Mouse (Mus musculus) cerebellum, adult 11-12 months (tissue): Measurements from ENCODE around the gene Slc25a10.
"Not testable (repeated sequence)": the region's sequence is repeated elsewhere in the genome, so short reads cannot be mapped to it uniquely, and the experiment has no call there.

Experiments
- DNase-seq: peaks from one replicate; pipeline ENCODE4 v3.0.0; 2022

Slc25a10 gene

DNA sequence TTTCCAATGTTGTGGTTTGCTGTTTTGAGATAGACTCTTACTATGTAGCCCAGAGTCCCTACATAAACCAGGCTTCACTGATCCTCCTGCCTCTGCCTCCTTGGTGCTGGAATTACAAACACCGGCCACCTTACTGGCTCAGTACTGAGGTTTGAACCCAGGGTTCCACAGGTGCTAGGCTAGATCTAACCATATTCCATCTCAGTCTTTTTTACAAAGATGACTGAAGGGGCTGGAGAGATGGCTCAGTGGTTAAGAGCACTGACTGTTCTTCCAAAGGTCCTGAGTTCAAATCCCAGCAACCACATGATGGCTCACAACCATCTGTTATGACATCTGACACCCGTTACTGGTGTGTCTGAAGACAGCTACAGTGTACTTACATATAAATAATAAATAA lies 22.6 kb downstream of the Slc25a10 start:
- DNase-seq, result not testable (repeated sequence)

DNA sequence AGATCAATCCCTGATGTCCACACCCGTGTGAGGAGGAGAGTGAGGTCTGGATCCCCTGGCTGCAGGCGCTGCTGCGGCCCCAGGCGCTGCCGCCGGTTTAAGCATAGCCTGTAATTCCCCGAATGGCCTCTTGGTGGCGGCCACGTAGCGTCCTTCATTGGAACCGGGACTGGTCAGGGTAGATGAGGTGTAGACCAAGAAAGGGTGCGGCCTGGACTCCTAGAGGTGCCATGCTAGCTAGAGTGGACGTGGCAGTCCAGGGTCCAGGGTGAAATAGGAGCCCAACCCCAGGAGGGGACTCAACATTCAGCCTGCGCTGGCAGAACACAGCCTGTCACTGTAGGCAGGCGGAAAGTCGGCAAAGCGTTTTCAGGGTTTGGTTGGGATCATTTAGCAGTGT lies 24.0 kb downstream of the Slc25a10 start:
- DNase-seq, result peak; percentile 86

DNA sequence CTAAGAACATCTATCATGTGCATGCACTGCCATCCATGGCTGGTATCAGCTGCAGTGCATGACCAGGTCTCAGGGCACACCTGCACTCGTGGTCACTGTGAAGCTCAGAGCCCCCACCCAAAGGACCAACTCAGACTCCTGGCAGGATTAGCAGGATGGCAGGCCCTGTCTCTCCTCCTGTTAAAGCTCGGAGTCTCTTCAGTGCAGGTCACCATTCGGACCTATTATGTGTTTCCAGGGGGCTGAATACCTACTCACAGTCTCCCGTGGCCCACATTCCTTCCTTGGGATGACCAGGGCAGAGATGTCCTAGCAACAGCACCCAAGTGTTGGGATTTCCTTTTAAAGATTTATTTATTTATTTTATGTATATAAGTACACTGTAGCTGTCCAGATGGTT lies 25.5 kb downstream of the Slc25a10 start:
- no peak for DNase-seq

DNA sequence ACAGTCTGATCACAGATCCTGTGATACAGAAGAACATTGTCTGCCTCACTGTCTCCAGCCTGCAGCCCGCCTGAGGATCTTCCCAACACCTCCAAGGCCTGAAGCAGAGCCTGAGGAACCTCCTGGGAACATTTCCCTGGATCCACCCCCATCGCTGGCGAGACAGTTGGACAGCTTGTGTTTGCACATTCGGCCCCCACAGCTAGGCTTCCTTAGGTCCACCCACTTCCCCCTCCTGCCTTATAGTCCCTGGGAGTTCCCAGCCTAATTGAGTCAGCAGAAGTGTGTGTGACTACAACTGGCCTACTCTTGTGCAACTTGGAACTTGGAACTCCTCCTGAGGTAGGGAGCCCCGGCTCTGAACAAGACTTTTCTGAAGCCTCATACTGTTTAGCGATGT lies 26.4 kb downstream of the Slc25a10 start:
- no peak for DNase-seq

DNA sequence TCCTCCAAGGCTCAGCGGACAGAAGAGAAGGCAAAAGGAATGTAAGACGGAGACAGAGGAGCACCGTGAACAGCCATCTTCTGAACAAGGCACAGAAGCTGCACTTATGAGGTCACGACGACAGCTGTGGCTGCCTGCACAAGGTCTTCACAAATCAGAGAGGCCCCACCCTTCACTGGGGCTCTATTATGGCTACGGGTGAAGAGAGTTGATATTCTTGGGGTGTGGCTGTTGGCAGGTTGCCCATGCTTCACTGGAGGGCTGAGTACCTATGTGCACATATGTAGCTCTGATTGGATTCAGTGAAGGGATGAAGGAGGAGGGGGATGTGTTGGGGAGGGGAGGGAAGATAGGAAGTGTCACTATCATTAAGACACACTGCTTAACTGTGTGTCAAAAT lies 26.9 kb downstream of the Slc25a10 start:
- DNase-seq, result no peak

DNA sequence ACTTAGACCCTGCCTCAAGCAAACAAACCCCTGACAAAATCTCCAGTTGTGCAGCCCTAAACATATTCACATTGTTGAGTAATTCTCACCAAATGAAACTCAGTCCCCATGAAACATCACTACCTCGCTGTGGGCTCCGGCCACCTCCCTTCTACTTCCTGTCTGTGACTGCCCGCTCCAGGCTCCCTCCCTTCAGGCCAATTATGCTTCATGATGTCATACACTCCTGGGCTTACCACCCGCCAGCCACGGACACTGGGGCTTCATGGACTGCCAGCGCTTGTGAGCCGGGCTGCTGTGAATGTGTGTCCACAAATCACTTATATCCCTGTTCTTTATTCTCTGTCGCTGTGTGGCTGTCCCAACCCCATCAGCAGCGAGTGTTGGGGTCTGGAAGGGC lies 28.1 kb downstream of the Slc25a10 start:
- no peak for DNase-seq

DNA sequence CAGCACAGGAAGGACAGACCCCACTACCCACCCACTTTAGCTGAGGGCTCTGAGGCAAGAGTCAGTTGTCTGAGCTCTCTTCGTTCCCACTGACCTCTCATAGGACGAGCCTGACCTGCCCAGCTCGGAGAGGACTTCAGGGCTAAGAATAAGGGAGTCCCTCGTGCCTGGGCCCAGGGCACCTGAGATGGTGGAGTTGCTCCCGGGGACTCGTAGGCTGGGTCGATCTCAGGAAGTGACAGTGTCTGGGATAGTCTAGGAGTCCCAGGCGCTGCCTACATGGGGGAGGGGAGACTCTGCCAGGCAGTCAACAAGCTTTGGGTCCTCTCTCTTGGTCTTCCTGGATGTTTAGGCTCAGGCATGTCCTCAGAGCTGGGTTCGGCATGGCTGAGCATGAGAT lies 28.9 kb downstream of the Slc25a10 start:
- no peak for DNase-seq

DNA sequence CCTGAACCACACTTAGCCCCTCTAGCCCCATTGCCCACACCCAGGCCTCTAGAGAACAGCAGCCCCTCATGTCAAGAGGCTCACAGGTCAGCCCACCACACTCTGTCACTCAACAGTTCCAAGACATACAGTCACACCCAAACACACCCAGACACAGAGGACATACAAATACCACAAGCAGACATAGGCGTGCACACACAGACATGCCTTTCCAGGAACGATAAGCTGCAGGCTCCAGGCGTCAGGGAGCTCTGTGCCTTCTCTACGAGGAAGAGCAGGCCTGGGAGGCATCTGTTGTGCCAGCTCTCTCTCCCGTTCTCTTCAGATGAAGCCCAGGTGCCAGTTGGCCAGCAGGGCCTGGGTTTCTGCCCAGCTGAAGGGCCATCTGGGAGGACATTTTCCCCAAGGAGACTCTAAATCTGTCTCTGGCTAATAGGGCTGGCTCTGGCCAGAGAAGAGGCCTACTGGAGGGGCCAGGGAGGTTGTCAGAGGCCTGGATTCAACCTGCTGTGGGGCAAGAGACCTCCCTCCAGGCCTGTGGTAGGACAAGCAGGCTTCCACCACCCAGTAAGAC lies 29.4 kb downstream of the Slc25a10 start:
- DNase-seq, result peak; percentile 93

DNA sequence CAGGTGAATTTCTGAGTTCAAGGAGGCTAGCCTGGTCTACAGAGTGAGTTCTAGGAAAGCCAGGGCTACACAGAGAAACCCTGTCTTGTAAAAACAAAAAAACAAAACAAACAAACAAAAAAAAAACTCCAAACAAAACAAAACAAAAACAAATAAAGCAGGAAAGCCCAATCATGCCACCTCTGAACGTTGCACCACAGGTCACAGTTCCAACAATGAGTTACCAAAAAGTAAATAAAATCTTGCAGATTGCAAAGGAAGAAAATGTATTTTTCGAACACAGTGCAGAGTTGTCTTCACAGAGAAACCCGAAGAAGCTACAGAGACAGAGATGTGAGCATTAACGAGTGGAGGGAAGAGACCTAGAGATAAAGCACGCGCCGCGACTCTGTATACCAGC lies 30.9 kb downstream of the Slc25a10 start:
- DNase-seq, result no peak

DNA sequence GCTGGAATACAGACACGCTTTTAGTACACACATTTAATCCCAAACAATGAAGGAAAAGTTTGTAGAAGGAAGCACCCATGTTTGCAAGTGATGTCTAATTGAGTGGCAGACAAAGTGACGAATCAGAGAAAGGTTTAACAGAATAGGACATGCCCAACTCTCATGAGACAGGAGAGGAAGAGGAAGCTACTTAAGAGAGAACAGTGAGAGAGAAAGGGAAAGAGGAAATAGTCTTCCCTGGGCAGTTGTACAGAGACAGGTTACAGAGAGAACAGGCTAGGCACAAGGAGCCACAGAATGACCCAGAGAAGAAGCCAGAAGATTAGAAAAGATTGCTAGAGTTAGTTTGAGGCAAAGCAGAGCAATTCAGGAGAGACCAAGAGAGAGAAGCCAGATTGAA lies 34.3 kb downstream of the Slc25a10 start:
- no peak for DNase-seq

DNA sequence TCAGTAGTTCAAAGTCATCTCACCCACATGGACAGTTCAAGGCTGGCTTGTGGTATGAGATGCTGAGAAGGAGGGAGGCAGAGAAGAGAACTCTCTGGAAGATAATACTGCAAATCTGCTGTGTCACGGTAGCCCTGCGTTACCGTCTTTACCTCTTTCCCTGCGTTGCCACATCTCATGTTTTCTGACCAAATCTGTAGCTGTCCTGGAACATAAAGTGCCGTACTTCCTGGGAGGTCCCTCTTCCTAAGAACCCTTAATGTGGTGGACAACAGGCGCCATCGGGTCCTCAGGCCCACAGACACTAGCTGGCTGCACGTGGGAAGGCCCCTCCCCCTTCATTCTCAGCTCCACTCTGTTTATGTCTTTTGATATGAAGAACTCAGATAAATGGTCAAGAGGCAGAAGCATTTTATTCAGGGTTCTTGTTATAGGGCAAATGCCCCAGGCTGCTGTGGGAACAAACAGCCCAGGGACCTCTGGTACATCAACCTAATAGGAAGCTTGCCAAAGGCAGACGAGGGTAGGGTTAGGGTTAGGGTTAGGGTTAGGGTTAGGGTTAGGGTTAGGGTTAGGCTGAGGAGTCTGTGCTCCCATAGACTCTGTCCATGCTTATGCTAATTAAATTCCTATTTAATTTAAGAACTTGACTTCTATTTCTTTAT lies 36.2 kb downstream of the Slc25a10 start:
- DNase-seq, result no peak

DNA sequence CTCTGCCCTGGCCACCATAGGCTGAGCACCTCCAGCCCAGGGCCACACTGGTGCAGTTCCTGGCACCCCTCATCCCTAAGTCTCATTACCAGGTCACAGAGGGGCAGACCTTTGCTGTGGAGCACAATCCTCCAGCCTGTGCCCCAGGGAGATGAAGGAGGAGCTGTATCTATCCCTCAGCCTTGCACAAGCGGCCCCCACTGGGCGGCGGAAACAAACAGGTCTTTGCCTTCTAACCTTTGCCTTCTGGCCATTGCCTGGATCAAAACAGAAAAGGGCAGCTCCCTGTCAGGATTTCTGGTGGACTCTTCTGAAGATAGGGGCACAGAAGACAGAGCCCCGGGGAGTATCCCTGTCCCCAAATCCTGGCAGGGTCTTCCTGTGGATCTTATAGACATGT lies 37.3 kb downstream of the Slc25a10 start:
- no peak for DNase-seq

DNA sequence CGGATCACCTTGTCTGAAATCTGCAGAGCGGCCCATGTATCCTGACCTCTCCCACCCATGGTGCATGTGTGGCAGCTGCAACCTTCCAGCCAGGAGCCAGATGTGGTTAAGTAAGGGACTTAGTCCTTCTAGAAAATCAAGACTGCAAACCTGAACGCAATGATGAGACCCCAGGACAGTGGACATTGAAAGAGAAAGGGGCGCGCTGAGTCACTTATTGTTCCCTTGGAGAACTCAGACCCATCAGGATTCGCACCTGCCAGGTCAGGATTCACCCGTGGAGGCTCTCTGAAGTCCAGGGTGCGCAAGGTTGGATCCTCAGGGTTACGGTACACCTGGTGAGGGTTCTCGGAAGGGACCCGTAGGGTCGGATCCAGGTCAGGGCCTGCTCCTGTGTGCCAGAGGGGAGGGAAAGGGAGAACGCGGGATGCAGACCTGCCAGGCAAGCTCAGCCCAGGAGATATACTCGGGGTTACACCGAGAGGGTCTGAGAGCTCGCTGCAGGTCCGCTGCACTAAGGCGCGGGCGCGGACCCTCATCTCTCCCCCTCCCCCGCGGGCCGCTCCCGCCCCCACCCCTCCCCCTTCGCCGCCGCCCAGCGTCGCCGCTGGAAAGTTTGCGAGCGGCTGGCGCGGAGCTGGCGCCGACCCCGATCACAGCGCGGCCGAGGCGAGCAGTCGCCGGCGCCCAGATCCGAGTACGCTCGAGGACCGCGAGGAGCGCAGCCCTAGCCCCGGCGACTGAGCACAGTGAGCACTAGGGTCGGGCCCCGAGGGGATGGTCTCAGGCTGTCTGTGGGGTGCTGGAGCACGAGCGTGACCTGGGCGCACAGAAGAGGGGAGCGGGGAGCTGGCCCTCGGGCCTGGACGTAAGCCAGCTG lies 38.7 kb downstream of the Slc25a10 start, which contains the start of gene Gcgr:
TSS of gene Gcgr (plus strand) at position 615 of the 880 bp plus-strand sequence.
- DNase-seq, result no peak

DNA sequence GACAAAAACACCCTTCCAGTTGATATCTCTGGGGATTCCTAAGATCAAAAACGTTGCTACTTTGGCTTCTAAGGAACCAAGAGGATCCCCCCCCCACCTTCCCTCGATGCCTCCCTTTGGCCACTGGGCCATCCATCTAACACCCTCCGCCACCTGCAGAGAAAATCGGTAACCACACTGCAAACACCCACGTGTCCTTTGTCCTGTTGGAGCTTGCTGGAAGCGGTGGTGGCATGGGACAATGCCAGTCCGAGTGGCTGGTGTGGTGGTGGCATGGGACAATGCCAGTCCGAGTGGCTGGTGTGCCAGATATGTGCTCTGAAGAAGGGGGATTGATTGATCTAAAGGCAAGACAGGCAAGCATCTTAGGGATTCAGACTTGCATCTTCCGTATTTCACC lies 40.0 kb downstream of the Slc25a10 start:
- DNase-seq, result no peak

DNA sequence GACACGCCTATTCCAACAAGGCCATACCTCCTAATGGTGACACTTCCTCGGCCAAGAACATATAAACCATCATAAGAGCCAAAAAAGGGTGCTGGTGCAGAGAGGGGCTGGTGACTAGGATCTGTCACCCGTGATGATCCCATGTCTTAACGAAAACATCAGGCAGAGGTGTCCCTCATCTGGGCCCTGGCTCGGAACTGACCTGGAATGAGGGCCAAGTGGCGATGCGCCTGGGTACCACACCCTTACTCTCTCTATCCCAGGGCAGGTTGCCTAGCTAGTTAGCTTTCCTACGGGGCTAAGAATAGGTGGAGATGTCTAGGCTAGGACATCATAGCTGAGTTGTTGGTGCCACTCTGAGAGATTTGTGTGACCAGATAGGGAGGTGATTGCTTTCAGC lies 42.5 kb downstream of the Slc25a10 start:
- DNase-seq, result no peak

DNA sequence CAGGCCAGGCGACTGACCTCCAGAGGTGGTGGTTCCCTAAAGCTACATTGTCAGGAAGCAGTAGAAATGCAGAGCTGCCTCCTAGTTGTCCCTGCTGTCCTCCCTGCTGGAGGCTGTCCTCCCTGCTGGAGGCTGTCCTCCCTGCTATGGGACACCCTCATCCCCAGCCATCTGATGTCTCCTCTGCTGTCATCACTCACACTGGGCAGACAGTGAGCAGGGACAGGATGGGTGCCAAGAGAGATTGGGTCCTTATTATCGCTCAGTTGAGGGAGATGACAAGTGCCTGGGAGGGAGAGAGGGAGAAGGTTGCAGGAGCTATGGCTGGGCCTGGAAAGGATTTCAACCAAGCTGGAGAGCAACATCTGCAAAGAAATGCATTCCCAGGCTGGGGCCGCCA lies 43.5 kb downstream of the Slc25a10 start:
- no peak for DNase-seq

DNA sequence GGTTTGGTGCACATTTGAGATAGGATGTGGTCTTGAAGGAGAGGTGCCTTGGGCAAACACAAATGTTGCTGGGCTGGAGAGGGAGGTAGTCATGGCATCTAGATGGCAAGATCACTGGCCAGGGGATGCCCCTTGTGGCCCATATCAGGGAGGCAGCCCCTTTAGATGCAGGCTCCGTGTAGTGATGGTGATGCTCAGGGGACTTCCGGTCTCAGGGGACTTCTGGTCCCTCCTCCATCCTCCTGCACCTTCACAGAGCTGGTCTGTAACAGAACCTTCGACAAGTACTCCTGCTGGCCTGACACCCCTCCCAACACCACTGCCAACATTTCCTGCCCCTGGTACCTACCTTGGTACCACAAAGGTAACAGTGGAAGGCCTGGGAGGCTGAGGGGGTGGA lies 44.2 kb downstream of the Slc25a10 start:
- no peak for DNase-seq

DNA sequence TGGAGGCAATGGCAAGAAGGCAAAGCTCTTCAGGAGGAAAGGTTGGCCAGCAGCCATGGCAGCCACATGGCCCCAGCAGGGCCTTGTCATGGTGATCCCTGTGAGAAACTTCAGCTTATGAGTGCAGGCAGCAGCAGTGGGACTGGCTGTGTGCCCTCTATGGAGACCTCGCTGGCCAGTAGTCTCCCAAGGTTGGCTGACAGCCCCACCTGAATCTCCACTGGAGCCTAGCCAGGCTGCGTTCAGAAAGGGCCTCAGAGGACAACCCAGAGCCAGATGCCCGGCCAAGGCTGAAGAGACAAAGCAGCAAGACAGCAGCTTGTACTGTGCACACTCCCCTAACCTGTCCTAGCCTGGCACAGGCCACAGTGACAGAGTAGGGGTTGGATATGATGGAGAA lies 46.8 kb downstream of the Slc25a10 start:
- DNase-seq, result peak; percentile 92

DNA sequence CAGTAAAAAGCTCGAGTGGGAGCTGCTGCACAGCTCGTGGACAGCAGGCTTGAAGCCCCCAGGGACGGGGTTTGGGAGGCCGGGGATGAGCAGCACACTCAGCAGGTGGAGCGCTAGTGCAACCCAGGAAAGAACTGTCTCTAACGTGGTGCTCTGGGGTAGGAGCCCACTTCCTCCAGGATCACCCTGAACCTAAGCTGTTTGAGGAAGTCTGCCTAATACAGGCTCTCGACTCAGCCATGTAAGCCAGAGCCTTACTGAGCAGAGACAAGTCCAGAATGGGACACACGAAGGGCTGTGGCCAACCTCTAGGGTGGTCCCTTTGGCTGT lies 47.3 kb downstream of the Slc25a10 start:
- no peak for DNase-seq

DNA sequence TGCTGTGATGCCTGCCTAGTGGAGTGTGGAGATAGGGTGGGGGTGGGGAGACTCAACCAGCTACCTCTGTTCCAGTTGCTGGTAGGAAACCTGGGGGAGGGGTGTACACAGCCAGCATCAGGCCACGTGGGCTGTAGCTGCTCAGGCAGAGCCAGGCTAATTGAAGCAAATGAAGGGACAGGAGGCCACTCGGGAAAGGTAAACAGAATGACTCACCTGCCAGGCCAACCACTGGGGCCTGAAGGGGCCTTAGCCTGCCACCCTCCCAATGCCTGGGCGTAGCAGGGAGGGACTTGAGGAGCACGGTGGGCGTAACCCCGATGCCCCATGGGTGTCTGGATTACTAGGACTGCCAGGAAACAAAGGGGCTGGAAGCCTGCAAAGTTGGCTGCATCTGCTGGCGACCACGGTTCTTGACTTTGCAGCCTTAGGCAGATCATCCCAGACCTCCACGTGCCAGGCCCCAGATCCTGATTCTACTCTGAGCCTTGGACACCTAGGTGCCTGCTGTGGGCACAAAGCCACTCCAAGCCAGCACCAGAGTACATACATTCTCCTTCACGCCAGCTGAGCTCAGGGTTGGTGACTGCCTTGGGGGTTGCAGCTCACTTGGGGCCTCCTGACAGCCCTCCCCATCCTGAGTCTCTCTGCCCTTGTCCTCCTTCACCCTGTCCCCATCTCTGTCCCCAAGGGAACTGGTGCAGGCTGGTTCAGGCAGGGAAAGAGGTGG lies 47.8 kb downstream of the Slc25a10 start:
- DNase-seq, result peak; percentile 45

DNA sequence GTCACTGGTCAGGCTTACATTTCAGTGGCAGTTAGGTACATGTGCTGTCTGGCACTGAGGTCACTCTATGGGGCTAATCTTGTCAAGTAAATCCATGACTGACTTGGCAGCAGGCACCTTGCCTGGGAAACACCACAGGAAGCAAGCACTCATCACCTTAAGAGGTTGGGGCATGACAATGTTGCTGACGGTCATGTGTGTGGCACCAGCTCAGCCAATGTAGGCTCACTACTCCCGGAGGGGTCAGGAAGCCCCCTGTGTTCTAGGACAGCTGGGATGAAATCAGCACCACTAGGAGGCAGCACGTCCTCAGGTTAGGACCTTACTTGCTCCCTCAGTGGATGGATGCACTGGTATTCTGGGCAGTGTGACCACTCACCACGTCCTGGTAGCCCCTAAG lies 50.3 kb downstream of the Slc25a10 start:
- DNase-seq, result no peak

DNA sequence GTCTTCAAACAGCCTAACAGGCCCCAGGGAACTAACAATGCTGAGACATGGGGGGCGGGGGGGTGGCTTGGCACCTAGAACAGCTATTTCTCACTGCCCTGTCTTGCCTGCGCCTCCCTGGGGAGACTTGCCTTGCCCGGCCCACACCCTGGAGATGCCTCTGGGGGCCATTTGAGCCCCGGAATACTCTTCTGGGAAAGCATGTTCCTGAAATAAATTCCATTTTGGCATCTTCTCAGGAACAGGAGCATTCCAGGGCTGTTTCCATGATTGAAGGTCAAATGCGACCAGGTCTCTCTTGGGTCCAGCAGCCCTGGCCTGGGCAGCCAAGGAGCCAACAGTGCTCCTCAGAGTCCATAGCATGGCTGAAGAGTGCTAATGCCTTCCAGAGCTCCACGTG lies 50.7 kb downstream of the Slc25a10 start:
- no peak for DNase-seq

DNA sequence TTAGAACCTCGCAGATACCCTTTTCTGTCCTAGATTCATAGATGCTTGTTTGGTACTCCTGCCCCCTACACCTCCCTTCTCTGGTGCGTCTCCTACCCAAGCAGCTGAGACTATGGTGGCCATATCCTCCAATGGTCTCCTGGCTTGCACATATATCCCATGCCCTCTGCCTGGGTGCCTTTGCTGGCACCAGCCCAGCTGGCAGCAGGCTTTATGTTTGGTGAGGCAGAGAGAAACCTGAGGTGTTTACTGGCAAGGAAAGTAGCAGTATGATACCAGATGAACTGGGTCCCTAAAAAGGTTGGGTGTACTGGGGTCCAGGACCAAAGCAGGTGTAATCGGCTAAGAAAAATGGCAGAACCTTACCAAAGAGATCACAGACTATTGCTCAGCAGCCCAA lies 54.3 kb downstream of the Slc25a10 start:
- DNase-seq, result no peak

DNA sequence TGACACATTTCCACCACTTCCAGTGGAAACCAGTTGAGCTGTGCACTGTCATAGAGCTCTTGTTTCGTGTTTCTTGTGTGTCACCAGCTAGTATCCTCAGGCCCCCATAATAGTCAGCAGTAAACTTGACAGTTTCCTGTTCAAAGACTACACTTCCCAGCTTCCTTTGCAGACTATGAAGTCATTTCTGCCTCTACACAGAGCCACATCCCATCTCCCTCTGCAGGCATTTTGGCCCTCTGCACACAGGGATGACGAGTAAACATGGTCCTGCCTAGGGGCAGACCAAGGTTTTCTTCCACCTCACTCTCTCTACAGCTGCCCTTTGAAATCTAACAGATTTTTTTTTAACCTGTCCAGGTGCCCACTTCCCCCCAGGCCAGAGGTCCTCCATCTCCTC lies 55.8 kb downstream of the Slc25a10 start:
- DNase-seq, result no peak
